Mouse (Mus musculus): ENCODE results near the gene Sva.

The Sva gene
- long read RNA-seq, experiment 1: 0 reads
- long read RNA-seq, experiment 2: 0 reads

DNA sequence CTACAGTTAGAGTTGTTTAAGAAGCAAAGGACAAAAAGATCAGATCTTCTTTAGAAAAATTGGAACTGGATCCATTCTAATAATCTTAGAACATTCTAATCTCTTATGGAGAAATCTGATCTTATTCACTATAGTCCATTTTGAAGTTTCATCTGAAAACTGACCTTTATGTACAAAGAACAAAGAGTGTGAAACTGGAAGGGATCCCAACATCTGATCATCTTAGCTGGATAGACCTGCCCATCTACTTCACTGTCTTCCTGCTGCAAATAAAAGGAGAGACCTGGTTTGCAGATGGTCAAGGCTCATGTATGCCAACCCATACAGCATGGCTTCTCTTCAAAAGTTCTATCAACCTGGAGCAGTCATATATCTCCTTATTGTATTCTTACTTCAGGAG is at the start of gene Sva:
Gene Sva (plus strand): TSS at position 301 of the 400 bp plus-strand sequence.
- intact Hi-C loops (cut with DNase I): no loop called here

Data from adrenal gland (tissue).